ENCODE assay signal across 8 mouse cellular contexts in the genomic region with DNA sequence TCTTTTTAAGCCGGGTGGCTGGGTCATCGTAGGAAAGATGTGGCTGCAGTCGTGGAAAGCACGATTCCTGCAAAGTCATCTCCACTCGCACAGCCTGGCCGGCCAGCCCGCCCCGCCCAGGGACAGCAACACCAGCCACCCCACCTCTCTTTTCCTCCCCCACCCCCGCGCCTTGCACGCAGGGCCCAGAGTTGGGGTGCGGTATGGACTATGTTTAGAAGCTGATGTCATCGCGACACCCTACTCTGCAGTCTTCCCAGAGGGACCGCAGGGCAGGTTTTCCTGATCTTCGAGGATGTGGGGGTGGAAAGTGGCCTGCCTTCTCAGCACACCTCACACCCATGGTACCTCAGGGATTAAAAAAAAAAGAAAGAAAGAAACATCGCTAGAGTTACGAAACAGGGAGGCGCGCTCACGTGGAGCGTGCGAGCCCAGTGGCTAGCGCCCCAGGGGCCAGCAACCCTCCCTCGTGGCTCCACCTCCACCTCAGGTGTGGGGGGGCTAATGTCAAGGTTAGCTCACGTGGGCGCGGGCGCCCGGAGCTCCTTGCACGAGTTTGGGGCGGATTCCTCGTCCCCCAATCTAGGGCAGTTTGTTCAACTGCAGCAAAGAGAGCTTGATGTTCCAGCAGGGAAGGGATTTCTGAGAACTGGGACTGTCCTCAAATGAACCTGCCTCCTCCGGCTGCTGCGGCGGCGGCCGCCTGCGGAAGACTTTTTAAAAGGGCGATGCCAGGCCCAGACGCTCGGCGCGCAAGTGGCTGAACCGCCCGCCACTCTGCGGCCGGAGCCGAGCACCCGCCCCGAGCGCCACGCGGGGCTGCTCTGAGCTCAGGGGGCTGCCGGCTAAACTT. TPM values are rescaled to one million over a fixed set of nuclear protein-coding genes. Genes with fewer than 3 reads are reported as not detected.
DNase-seq lines count a peak whose midpoint lies in the region; ATAC-seq lines count a peak whose summit lies in the region.

No protein-coding gene starts in this region.

- no peak overlapping the region for H3K27ac ChIP-seq in hindbrain, embryonic 12.5 days

- H3K9me3 ChIP-seq in hindbrain, embryonic 12.5 days (replicated peaks) = no peaks in the 10 kb centered on the region

- peak; percentile 92 for DNase-seq in NIH3T3 (ENCODE audit: low read depth)
- DNase-seq in cerebellum, postnatal 10 days = peak; percentile 93 to 94
- peak; percentile 81 to 91 for DNase-seq in frontal cortex, postnatal 14 days (ENCODE audit: low spot score in 2 of 2)
- peak; percentile 87 to 88 for DNase-seq in layer of hippocampus, postnatal 36 days
- peak; percentile 89 for DNase-seq in lung, postnatal 14 days
- DNase-seq in ovary, postnatal 14 days (ENCODE audit: low spot score) = peak; percentile 82
- peak; percentile 39 for DNase-seq in thymus, postnatal 25 days

- H3K4me1 ChIP-seq in hindbrain, embryonic 12.5 days = peaks cover 31% of the 10 kb centered on the region

- peak; percentile 44 for ATAC-seq in hindbrain, embryonic 12.5 days (ENCODE audit: low FRiP score)

- H3K4me3 ChIP-seq in hindbrain, embryonic 12.5 days = peak overlapping the region; percentile 41

- peaks cover 71% of the 10 kb centered on the region for H3K27me3 ChIP-seq in hindbrain, embryonic 12.5 days

- peak overlapping the region; percentile 56 for H3K9ac ChIP-seq in hindbrain, embryonic 12.5 days

- no peaks in the 10 kb centered on the region for H3K36me3 ChIP-seq in hindbrain, embryonic 12.5 days

- under 1% methylated on average over 55 of the region's 55 CpGs for WGBS in hindbrain, embryonic 12.5 days

- peak overlapping the region; percentile 90 for H3K4me2 ChIP-seq in hindbrain, embryonic 12.5 days (replicated peaks)

RNA-seq across cellular contexts. Expression of a gene that starts 5.5 kb away (rescaled TPM):
- polyA plus RNA-seq in hindbrain, embryonic 12.5 days (2016; fragmentation: Nextera tagmentation; extraction: Ambion mirVana) = 1.6 and 2.1 TPM in 2 replicates
- 100 to 1,000 TPM; 160 to 182 TPM for total RNA-seq in layer of hippocampus, postnatal 36 days (2021)

Comparison
In these comparisons a context has a peak if more than half of its experiments do, and no peak if none do; other contexts are left out.
1. DNase-seq: peak in every context shown above with its lines; median percentile 94 in cerebellum, postnatal 10 days; 92 in NIH3T3; 89 in lung, postnatal 14 days; 88 in layer of hippocampus, postnatal 36 days; 86 in frontal cortex, postnatal 14 days; 82 in ovary, postnatal 14 days; 39 in thymus, postnatal 25 days.